Mouse (Mus musculus) erythroblast, embryonic 14.5 days (primary cell): ENCODE measurements around the gene Rasa1. TPM values are rescaled to one million over a fixed set of nuclear protein-coding genes. Genes with fewer than 3 reads are reported as not detected.

ENCODE experiments used
- H3K27me3 ChIP-seq: 2 replicates; pipeline ENCODE4 v1.6.1; 2012; ENCODE audit warnings: inconsistent platforms; ENCODE audit not compliant: control insufficient read depth
- H3K36me3 ChIP-seq: 2 replicates; pipeline ENCODE4 v1.6.1; 2012; ENCODE audit warnings: mild to moderate bottlenecking, inconsistent platforms; ENCODE audit not compliant: control insufficient read depth
- H3K4me1 ChIP-seq: 2 replicates; pipeline ENCODE4 v1.6.1; 2012; ENCODE audit warnings: inconsistent platforms; ENCODE audit not compliant: control insufficient read depth
- H3K4me3 ChIP-seq: replicated peaks from 2 replicates; pipeline ENCODE3; 2012; ENCODE audit warnings: moderate library complexity, mild to moderate bottlenecking, inconsistent platforms
- H3K9me3 ChIP-seq: 2 replicates; pipeline ENCODE4 v1.6.1; 2012; ENCODE audit warnings: low read length, inconsistent platforms, mixed read lengths; ENCODE audit not compliant: control insufficient read depth
- GATA1 ChIP-seq: IDR thresholded peaks from 2 replicates; pipeline ENCODE4 v1.6.1; 2012; ENCODE audit warnings: low read length, inconsistent platforms, mixed read lengths
- TAL1 ChIP-seq: IDR thresholded peaks from 3 replicates; pipeline ENCODE4 v1.6.1; 2012; ENCODE audit warnings: low read length, inconsistent platforms, mixed read lengths
- polyA plus RNA-seq: library from polyadenylated mRNA; stranded (reverse); fragments of >175 nt; gene quantifications from 2 replicates; pipeline ENCODE4 v1.2.3, GENCODE M21; 2012

Gene Rasa1
- polyA plus RNA-seq, 1 experiment, result 0.06 TPM

DNA sequence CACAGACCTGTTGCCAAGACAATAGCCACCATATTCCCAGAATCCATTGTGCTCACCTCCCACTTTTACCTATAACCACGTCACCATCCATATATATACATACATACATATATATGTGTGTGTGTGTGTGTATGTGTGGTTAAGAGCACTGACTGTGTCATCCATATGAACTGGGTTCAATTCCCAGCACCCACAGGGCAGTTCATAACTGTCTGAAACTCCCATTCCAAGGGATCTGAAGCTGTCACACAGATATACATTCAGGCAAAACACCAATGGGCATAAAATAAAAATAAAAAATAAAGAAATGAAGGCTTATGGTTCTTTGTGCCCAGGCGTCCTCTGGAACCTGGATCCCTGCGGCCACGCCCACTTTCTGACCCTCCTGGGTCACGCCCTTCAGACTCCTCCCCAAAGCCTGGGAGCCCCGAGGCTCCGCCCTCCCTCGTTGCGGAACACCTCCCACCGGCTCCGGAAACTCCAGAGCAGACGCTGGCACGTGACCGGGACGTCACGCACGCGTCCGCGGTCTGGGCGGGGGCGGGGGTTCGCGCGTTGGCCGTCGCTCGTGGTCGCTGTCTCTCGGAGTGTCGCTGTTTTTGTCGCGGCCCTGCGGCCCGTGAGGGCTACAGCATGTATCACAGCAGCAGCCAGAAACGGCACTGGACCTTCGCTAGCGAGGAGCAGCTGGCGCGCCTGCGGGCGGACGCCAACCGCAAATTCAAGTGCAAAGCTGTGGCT, 99.9 kb downstream of the Rasa1 start, which contains the start of gene Ccnh:
TSS of gene Ccnh (plus strand) at position 506 of the 741 bp plus-strand sequence.
- no peaks in the 10 kb centered on the region for H3K9me3 ChIP-seq
- peaks cover 25% of the 10 kb centered on the region for H3K36me3 ChIP-seq
- H3K4me3 ChIP-seq, result peak within 1 kb of the TSS; percentile 73
- no peaks in the 10 kb centered on the region for H3K27me3 ChIP-seq
- no peak for TF ChIP-seq GATA1
- TF ChIP-seq TAL1, result no peak
- H3K4me1 ChIP-seq, result peaks cover 23% of the 10 kb centered on the region

Other genes with a start within 250 kb of the Rasa1 start
- gene Ccnh, start 99.7 kb downstream of the Rasa1 start, polyA plus RNA-seq, result 1.5 and 1.9 TPM in 2 replicates